Mouse (Mus musculus): ENCODE results near the gene Raver2.

DNA sequence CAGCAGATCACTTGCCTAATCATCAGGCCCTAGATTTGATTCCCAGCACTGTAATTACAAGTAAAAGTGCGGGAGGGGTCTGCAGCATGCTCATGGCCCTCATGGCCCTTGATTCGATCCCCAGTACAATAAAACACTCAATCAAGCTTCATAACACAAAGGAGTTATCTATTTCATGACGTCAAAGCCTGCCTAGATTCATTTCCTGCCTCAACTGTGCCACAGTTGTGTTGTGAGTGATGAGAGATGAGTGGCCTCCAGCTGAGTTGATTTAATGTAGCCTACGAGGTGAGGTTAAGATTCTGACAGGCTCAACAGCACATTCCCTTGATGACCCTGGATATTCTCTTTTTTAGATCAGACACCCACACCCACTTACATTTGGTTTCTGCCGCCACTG, 110.3 kb downstream of the Raver2 start:
- no peak for TF ChIP-seq POLR2A (IDR thresholded peaks at IDR 0.05; ENCODE audit: extremely low read depth, insufficient read depth, low read length)
- TF ChIP-seq CTCF (IDR thresholded peaks at IDR 0.05; ENCODE audit: extremely low read depth, insufficient read depth, low read length) = no peak
